Mouse (Mus musculus) cerebellum, adult 18-20 months (tissue): Measurements from ENCODE around the gene Spata16.

Experiments used
- DNase-seq, 2 experiments: peaks; one replicate each; pipeline ENCODE4 v3.0.0; 2021

Gene Spata16

DNA sequence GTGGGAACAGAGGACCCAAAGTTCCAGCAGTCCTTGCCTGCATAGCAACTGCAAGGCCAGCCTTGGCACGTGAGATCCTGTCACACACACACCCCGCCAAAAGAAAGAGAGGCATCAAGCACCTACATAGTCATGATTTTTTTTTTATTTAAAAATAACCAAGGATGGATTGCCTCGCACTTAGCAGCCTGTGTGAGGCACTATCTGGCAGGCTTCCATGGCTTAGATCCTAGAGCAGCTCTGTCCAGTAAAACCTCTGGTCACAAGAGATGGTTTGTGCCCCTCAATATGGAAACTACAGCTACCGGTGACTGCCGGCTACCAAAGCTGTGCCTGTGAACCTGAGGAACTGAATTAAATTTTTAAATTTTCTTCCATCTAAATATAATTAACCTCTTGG, 195.5 kb downstream of the Spata16 start:
- DNase-seq, result no peak

DNA sequence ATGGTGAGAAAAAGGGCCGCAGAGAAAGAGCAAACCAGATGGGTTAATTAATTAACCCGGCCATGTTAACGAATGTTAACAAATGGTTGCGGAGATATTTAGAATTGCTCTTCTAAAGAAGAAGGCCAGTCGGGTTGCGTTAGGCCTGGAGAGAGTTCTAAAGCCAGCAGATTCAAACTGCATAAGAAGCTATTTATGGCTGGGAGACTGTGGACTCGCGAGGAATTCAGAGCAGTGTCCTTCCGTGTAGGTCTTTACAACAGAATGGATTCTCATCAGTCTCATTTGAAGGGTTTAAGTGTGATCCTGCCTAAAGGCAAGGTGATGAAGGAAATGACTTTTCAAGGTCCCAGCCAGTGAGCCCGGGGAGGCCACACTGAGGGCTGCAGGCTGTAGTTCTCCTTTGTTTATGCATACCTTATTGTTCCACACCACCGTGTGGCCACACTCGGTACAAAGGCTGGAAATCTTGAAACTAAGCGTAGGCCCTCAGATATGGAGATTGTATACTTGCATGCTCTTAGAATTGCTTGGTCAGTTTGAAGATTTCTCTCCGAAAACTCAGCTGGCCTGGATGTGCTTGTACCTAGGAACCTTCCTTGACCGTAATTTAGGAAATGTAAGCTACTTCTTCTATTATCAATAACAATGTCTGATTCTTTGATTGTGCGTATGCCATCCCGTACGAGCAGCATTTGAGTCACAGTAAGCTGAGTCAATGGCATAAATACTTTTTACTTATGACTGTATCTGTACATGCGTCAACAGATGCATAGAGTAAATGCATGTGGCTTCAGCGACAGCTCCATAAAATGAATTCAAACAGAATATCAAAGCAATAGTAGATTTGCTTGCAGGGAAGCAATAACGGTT, 197.0 kb downstream of the Spata16 start:
- DNase-seq, result no peak

DNA sequence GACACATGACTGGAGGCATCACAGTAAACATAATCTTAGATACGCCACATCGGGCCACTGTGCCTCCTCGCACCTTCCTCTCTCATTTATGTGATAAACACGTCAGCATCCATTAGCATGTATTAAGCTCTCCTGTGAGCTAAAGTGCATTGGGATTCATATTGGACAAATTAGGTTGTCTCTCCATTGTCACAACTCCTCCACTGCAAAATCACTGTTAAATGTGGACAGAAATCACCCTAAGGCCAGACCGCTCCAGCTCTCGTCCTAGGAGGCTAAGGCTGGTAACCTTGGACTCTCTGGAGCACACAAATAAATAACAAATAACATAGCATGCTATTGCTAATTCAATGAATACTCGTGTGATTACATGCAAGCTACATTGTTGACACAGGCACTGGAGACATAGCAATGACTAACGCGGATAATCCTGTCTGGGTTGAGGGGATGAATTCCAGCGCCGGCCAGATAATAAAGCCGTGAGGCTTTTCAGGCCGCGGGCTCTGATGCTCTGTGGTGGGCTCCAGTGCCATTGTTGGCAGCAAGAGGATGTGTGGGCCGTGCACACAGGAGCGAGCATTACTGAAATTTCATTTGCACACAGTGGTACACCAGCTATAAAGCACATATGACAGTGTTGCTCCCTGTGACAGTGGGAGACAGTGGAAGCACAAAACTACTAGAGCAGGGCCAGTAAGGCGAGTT, 197.8 kb downstream of the Spata16 start:
- DNase-seq, result no peak

DNA sequence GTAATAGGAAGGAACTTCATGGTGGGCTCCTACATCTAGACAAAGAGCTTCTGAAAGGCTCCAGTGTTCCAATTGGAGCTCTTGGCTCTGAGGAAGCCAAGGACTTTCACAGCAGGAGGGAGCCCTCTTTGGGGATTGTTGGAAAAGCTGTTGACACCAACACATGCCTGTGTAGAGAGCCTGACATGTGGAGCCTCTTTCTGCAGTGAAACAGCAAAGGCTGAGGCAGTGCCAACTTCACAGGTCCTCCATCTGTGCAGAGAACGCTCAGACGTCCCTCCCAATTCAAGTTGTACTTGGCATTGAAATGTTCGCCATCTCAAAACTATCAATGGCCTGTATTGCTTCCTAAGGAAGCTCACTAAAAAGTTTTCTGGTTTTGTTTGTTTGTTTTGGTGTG, 207.6 kb downstream of the Spata16 start:
- DNase-seq, result no peak

DNA sequence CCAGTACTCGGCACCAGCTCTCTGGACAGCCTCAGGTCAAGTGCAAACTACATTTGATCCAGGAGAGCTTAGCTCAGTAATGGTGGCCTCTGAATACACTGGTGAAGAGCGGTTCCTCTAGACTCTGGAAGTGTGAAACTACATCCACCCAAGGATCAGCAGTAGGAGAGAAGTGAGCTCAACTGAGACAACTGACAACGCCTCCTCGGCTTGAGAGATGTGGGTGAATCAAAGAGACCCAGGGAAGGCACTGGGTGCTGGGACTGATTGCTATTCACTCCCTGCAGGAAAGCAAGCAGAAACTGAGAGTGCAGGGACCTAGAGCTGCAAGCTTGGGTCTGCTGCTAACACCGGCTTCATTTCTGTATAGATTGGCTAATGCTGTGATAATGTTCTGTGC, 210.5 kb downstream of the Spata16 start:
- DNase-seq, result no peak

DNA sequence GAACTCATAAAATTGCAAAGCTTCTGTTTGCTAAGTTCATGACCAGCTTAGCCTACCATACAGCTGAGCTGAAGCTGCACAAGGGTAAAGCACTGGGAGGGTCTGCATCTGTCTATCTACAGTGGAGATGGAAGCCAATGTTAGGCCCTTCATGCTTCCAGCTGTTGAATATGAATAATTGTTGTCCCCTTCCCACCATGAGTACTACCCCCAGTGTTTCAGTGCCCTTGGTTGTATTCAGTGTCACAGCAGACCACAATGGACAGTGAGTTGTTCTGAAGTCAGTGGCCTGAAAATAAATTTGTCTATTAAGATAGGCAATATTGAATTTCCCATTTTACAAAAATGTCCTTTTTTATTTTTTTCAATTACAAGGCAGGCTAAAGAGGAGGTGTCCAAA, 212.8 kb downstream of the Spata16 start:
- no peak for DNase-seq

DNA sequence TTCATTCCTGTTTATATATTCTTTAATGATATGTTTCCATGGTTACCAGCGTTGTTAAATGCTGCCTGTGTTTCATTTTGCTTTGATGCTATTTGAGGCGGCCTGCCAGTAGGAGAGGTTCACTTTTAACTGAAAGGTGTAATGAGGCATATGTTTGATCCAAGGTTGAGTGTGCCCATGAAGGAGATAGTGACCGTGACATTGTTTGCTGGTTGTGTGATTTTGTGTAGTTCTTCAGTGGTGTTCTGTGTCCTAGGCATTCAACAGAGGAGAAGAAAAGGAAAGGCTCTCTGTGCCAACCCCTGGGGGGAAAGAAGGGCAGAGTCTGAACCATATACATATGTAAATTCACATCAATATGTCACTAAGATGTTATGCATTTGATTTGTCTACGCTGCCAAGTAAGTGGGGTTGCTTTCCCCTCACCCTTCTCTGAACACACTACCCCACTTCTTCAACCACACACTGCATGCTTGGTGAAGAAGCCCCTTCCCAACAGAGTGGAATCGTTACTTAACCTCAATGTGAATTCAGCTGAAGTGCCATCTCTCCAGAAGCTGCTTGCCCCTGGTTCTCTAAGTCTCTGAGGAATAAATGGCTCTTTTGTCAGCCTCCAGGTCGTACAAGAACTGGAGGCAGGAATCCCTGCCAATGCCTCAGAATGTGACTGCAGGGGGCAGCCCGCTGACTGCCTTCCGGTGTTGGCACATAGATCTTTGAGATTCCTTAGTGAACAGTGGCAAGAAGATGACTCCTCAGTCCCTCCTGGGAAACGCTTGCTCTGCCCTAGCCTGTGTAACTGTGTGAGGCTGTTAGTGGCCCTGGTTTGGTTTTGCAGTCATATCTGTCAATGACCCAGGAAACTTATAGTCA, 213.5 kb downstream of the Spata16 start:
- DNase-seq, result no peak

DNA sequence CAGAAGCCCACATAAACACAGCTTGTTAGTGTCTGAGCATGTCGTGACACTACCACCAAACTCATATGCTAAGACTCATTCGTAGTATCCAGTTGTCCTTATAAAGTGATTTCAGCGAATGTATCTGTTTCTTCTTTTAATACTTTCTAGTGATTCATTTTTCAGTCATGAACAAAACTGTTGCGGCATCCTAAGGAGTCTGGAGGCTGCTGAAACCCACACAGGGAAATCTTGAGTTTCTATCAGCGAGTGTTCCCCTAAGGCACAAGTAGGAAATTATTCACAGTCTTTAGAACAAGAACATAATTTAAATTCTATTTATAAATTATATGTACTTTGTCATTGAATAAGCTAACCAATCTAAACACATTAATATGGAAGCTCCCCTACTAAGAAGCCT, 216.1 kb downstream of the Spata16 start:
- DNase-seq, result no peak

DNA sequence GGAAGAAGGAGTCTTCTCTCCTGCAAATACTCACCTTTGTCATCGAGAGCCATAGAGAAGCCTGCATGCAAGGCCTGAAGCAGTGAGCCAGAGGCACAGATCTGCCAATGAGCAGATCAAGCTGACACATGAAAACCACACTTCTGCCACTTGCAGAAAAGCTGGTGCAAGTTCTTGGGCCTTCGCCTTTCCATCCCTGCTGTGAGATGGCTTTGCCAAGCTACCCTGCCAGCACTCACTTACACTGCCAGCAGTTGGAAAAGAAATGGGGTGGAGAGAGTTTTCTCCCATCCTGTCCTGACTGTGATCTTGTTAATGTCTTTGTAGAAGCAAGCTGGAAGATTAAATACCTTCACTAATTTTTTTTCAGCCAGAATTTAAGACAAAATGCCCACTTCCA, 237.3 kb downstream of the Spata16 start:
- no peak for DNase-seq

DNA sequence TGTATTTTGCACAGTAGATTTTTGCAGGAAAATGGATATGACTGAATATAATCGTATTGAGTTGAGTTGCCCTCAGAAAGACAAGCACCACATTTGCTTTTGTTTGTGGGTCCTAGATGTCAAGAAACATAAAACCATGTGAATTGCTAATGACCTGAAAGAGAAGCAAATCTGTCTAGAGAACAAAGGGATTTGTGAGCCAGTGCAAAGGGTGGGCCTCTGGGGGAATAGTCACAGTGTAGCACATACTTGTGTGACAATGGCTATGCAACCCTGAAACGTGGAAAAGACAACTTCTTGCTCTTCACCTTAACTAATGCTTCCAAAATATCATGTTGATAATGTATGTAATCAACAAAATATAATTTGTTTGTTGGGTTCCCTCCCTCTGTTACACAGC, 239.9 kb downstream of the Spata16 start:
- DNase-seq, result no peak

DNA sequence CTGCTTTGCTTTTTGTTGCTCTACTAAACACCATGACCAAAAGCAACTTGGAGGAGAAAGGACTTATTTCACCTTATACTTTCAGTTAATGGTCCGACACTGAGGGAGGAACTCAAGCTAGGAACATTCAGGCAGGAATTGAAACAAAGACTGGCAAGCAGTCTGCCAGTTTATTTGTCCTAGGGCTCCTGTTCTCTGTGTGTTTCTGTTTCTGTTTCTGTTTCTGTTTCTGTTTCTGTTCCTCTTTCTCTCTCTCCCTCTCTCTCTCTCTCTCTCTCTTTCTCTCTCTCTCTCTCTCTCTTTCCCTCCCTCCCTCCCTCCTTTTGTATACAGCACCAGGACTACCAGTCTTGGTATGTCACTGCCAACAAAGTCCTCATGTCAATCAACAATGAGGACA, 279.2 kb downstream of the Spata16 start:
- DNase-seq, result no peak

DNA sequence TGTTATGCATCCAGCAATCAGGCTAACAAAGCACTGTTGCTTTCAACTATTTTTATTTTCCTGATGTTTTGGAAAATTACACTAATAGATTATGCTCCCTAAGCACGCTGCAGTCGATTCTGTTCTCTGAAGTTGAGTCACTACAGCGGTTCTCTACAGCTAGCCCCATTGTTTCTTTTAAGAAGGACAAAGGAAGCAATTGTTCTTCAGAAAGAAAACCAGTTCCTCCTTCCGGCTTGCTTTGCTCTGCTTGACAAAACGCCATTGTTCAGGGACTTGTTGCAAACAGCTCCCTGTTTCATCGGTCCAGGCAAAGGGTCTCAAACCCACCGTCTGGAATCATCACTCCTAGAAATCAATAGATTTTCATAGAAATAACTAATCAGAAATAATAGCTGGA, 283.6 kb downstream of the Spata16 start:
- no peak for DNase-seq

DNA sequence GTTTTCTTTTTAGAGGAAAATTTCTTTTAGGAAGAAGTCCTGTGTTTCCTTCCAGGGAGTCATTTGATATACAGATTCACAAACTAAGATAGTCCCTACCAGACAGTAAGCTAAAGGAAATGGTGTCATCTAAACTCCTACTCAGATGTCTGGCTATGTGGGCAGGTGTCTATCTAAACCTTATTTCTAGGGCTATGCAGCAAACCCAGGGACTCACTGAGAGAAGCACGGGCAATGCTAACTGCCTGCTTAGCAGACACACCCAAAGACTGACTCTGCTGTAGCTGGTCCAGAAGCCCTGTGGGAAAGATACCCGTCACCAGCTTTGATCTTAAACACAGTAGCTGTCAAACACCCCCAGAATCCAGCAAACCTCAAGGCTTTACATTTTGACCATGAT, 284.2 kb downstream of the Spata16 start:
- no peak for DNase-seq

DNA sequence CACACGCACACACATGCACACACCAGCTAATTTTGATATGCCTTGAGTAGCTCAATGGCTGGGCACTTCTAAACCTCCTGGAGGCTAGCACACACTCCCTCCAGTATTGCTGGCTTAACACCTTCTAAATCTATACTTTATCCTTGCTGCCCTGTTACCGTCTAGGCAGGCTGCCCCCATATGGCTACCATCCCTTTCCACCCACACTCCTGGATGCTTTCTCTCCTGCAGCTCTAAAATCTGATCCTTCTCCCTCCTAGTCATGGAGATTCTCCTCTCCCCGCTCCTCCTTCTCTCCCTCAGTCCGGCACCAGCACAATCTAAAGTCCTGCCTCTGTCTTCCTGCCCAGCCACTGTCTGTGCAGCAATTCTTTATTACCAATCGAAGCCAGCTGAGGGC, 286.0 kb downstream of the Spata16 start:
- no peak for DNase-seq

DNA sequence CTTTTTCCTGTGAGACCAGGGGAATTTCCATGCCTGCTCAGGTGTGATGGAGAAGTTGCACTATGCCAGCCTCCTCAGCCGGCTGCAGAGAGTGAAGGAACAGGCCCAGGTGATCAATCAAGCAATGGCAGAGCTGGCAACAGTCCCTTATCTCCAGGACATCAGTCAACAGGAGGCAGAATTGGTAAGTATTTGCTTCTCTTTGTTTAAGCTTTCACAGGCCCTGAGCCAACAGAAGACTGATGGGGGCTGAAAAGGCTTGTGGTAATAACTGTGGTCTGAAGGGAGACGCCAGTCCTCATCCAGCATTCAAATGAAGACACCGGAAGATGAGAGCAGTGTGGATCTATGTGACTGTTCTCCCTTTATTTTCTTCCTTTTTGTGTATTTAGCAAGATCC, 286.8 kb downstream of the Spata16 start:
- no peak for DNase-seq

DNA sequence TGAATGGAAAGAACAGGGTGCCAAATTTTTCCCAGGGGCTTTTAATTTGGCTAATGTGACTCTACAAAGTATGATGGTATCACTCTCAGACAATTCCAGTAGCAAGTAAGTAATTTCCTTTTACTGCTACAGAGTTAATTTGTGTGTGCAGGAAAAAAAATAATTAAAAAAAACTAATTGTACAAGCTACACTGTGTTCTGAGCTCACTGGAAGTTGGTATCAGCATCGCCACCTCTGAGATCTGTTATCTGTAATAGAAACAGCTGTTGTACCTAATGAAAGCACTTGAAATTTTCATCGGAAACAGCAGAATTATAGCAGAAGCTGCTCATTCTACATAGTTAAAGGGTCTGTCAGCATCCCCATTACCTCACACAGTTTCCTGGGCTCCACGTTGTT, 295.7 kb downstream of the Spata16 start:
- no peak for DNase-seq

DNA sequence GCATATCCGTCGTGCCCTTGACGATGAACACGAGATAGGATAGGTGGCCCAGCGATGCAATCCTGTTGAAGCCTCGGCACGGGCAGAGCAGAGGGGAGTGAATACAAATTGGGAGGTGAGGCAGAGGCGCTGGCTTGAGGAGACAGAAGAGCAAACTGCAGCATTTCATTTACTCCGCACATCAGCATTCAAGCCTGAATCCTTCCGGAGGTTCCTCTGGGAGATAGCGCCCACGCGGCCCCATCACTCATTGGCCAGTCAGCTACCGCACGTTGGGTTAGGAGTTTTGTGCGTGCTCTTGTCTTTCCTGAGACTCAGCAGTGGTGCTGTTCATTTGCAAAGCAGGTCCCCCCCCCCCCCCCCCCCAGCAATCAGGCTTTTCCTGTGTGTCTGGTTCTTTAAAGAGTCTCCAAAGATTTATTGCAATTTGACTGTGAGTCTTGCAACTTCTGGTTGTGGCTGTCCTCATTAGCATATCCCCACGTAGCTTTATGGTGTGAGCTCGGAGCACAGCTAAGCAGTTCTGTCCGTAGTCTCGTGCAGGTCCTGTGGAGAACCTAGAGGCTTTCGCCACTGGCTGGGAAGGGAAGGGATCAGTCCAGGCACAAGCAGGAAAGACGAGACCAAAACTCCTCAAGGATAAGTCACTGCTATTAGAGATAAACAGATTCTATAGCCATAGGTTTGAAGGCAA, 299.6 kb downstream of the Spata16 start:
- DNase-seq, result no peak

DNA sequence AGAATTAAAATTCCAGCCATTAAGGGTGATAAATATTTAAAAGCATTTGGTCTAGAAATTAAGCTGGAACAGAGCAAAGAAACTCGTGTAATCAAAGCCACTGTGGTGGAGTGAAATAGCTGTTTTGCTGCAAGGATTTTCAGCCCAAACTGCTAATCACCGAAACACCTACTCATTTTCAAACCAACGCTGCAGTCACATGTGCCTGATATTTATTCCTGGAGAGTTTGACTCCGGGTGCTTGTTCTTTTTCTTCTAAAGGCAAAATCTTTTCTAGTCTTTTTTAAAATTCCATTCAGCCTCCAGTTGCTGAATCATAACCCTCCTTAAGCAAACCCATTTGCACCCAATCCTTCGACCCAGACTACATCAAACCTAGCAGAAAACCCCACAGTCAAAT, 329.4 kb downstream of the Spata16 start:
- DNase-seq, result no peak

DNA sequence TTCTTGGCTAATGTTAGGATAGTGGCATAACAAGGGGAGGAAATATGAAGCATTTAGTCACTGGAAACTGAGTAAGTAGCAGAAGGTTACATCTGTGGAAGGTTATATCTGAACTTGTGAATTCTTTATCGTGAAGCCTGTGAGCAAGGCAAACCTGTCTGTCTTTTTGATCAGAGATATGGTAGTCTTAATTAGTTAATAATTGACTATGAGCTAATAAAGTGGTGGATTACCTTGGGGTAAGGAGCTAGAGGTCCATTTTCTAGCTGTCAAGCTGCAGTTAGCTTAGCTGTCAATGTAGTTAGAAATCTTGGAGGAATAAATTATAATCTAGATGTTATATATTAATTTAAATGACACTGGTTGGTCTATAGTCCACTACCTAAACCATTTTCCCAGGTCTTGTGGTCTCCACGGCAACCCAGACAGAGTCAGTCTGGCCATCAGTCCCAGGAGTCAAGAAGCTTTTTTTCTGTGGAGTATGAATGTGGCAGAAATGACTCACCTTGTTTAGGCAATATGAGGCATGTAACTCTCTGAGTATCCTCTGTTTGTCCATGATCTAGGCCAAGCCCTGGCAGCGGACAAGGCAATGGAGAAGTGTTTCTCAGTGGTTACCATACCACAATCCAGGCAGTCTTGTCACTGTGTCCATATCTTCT, 331.6 kb downstream of the Spata16 start:
- DNase-seq, result no peak

DNA sequence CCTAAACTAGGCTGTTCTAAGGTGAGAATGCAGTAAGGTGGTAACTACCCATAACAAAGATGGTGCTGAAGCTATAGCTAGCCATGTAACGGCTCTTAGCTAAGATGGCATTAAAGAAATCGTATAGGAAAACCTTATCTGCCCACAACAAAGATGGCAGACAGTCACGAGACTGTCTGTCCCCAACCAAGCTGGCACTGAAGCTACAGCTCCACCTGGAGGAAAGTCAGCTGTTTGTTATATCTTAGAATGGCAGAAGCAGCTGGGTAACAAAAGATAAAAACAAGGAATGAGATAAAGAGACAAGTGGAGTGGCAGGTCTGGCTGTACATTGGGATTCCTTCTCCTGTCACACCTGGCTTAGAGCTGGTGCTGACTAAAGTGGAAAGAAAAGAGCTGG, 333.1 kb downstream of the Spata16 start:
- no peak for DNase-seq

DNA sequence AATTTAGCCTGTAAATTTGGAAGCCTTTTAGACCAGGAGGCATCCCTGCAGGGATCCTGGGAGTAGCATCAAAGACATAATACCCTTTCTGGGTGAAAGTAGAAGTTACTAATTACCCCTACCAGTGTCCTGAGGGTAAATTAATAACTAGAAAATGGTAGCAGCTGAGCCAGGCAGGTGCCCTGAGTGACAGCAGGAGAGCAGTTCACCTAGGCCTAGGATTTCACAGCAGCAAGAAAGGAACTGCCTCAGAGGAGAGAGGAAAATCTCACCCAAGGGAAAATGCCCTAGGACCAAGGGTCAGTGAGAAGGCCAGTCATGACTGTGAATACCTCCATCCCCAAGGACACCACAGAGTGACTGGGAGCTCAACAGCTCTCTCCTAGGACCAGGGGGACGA, 333.9 kb downstream of the Spata16 start:
- DNase-seq, result no peak

DNA sequence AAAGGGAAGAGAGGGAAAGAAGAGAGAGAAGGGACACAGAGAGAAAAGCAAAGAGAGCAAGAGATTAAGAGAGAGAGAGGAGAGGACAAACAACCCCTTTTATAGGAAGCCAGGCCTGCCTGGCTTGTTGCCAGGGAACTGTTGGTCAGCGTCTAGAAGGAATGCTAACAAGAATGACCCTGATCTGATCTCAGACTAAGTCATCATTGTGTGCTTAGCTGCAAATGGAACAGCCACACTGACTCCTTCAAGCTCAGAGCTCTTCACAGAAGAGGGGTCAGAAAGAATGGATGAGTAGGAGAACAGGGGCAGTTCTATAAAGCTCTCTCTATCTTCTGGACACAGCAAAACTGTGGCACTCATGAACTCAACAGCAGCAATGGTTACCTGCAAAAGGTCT, 334.7 kb downstream of the Spata16 start:
- no peak for DNase-seq
